Mouse (Mus musculus) heart, embryonic 11.5 days (tissue): ENCODE data around the gene Drc3. TPM values are rescaled to one million over a fixed set of nuclear protein-coding genes. Genes with fewer than 3 reads are reported as not detected.
"Not testable (repeated sequence)": the region's sequence is repeated elsewhere in the genome, so short reads cannot be mapped to it uniquely, and the experiment has no call there.

Experiments
- ATAC-seq: fragments of 200-750 bp; cut with Nextera tagmentation; replicated peaks from 2 replicates; pipeline ENCODE4 v1.8.0; 2017; ENCODE audit warnings: moderate library complexity; ENCODE audit not compliant: insufficient number of reproducible peaks, low FRiP score, low TSS enrichment
- H3K27ac ChIP-seq: fragments of 300-500 bp; sonication (generic); 2 replicates; pipeline ENCODE4 v1.5.1; 2014; ENCODE audit warnings: mild to moderate bottlenecking, low read depth, low read length
- H3K27me3 ChIP-seq: fragments of 300-500 bp; sonication (generic); 2 replicates; pipeline ENCODE4 v1.6.1; 2014; ENCODE audit warnings: mild to moderate bottlenecking, low read length, mixed read lengths; ENCODE audit not compliant: control insufficient read depth, insufficient read depth
- H3K36me3 ChIP-seq: fragments of 300-500 bp; sonication (generic); 2 replicates; pipeline ENCODE4 v1.6.1; 2014; ENCODE audit warnings: mild to moderate bottlenecking, low read length, moderate library complexity, mixed read lengths; ENCODE audit not compliant: control insufficient read depth, insufficient read depth
- H3K4me1 ChIP-seq: fragments of 300-500 bp; sonication (generic); 2 replicates; pipeline ENCODE4 v1.6.1; 2014; ENCODE audit warnings: low read length; ENCODE audit not compliant: control insufficient read depth, insufficient read depth
- H3K4me2 ChIP-seq: fragments of 300-500 bp; sonication (generic); 2 replicates; pipeline ENCODE4 v1.6.1; 2014; ENCODE audit warnings: mild to moderate bottlenecking, moderate library complexity
- H3K4me3 ChIP-seq: fragments of 300-500 bp; sonication (generic); 2 replicates; pipeline ENCODE4 v1.5.1; 2014; ENCODE audit warnings: low read depth, low read length
- H3K9ac ChIP-seq: fragments of 300-500 bp; sonication (generic); 2 replicates; pipeline ENCODE4 v1.6.1; 2014; ENCODE audit warnings: mild to moderate bottlenecking, low read depth, low read length, moderate library complexity
- H3K9me3 ChIP-seq: fragments of 300-500 bp; sonication (generic); replicated peaks from 2 replicates; pipeline ENCODE4 v1.6.1; 2016; ENCODE audit warnings: low read length; ENCODE audit not compliant: control insufficient read depth
- WGBS: fragments of 180-500 bp; shearing (Covaris S2); extraction: QIAGEN DNeasy Blood & Tissue Kit; methylation state at CpG from one replicate; pipeline ENCODE4 v1.1.7; 2014; ENCODE audit not compliant: insufficient replicate concordance; 5-methylcytosine and 5-hydroxymethylcytosine counted together
- polyA plus RNA-seq: library from polyadenylated mRNA; unstranded; fragments of >200 nt; fragmentation: Nextera tagmentation; extraction: Ambion mirVana; gene quantifications from 2 replicates; pipeline ENCODE4 v1.2.1, GENCODE M21; 2014

Drc3 gene
- polyA plus RNA-seq, 1 experiment from 2014 or later, result 1.9 TPM

- peaks cover 11% of the 10 kb centered on the region for H3K36me3 ChIP-seq
- no peaks in the 10 kb centered on the region for H3K4me1 ChIP-seq
- H3K9ac ChIP-seq, result no peak overlapping the region
- H3K4me3 ChIP-seq, result no peak overlapping the region
- H3K4me2 ChIP-seq, result no peak overlapping the region
- no peaks in the 10 kb centered on the region for H3K9me3 ChIP-seq
- ATAC-seq, result no peak
- no peak overlapping the region for H3K27ac ChIP-seq
- H3K27me3 ChIP-seq, result no peaks in the 10 kb centered on the region
- 90% methylated on average over 1 of the region's 1 CpGs for WGBS
Observed at GRCm38 (mm10) chr11:60435133-60435532, 82.0 kb downstream of the Drc3 start.

- 84% methylated on average over 3 of the region's 3 CpGs for WGBS
- Histone ChIP-seq H3K27me3 (no peaks in the 10 kb centered on the region), H3K4me3 (no peak overlapping the region), H3K27ac (no peak overlapping the region), H3K36me3 (peaks cover 11% of the 10 kb centered on the region), H3K4me1 (no peaks in the 10 kb centered on the region), H3K9me3 (no peaks in the 10 kb centered on the region), H3K4me2 (no peak overlapping the region), H3K9ac (no peak overlapping the region)
- no peak for ATAC-seq
Observed at GRCm38 (mm10) chr11:60436618-60437017, 83.5 kb downstream of the Drc3 start.

- H3K4me2 ChIP-seq, H3K27ac ChIP-seq, H3K27me3 ChIP-seq, H3K4me3 ChIP-seq, ATAC-seq, H3K9ac ChIP-seq, H3K9me3 ChIP-seq, H3K4me1 ChIP-seq: not testable (repeated sequence)
- WGBS, result 36% methylated on average over 1 of the region's 1 CpGs
- peaks cover 15% of the 10 kb centered on the region for H3K36me3 ChIP-seq
Observed at GRCm38 (mm10) chr11:60439621-60440020, 86.5 kb downstream of the Drc3 start.

- H3K4me3 ChIP-seq, result no peak overlapping the region
- no peak overlapping the region for H3K4me2 ChIP-seq
- ATAC-seq, result no peak
- H3K4me1 ChIP-seq, result no peaks in the 10 kb centered on the region
- H3K27me3 ChIP-seq, result no peaks in the 10 kb centered on the region
- 49% methylated on average over 7 of the region's 7 CpGs for WGBS
- H3K9me3 ChIP-seq, result no peaks in the 10 kb centered on the region
- H3K27ac ChIP-seq, result no peak overlapping the region
- no peak overlapping the region for H3K9ac ChIP-seq
- peaks cover 15% of the 10 kb centered on the region for H3K36me3 ChIP-seq
Observed at GRCm38 (mm10) chr11:60440176-60440575, 87.0 kb downstream of the Drc3 start.

- H3K36me3 ChIP-seq, result peaks cover 10% of the 10 kb centered on the region; the same call in 1 of the 2 replicates
- 83% methylated on average over 6 of the region's 6 CpGs for WGBS
- H3K4me3 ChIP-seq, result no peak overlapping the region
- no peak overlapping the region for H3K9ac ChIP-seq
- H3K4me1 ChIP-seq, result no peaks in the 10 kb centered on the region
- no peak overlapping the region for H3K4me2 ChIP-seq
- no peaks in the 10 kb centered on the region for H3K9me3 ChIP-seq
- H3K27ac ChIP-seq, result no peak overlapping the region
- no peak for ATAC-seq
- no peaks in the 10 kb centered on the region for H3K27me3 ChIP-seq
Observed at GRCm38 (mm10) chr11:60442896-60443295, 89.8 kb downstream of the Drc3 start.

Other genes starting within 250 kb of the Drc3 start
- 20.5 and 24.4 TPM in 2 replicates for gene Rai1, start 248.3 kb upstream of the Drc3 start, polyA plus RNA-seq
- 39.0 and 41.0 TPM in 2 replicates for gene Srebf1, start 130.7 kb upstream of the Drc3 start, polyA plus RNA-seq
- gene Tom1l2, start 424 bp upstream of the Drc3 start, polyA plus RNA-seq, result 14.7 and 16.0 TPM in 2 replicates
- 19.3 and 21.2 TPM in 2 replicates for gene Gid4, start 63.8 kb downstream of the Drc3 start, polyA plus RNA-seq
- 52.2 and 52.9 TPM in 2 replicates for gene Atpaf2, start 65.1 kb downstream of the Drc3 start, polyA plus RNA-seq
- gene Drg2, start 101.3 kb downstream of the Drc3 start, polyA plus RNA-seq, result 78.5 and 85.9 TPM in 2 replicates
- gene Myo15, start 116.0 kb downstream of the Drc3 start, polyA plus RNA-seq, result 0.11 and 0.23 TPM in 2 replicates
- gene Alkbh5, start 183.1 kb downstream of the Drc3 start, polyA plus RNA-seq, result 31.6 and 35.0 TPM in 2 replicates